Mouse (Mus musculus) stomach, postnatal 0 days (tissue): ENCODE measurements around the gene Rufy2. TPM values are rescaled to one million over a fixed set of nuclear protein-coding genes. Genes with fewer than 3 reads are reported as not detected.

Experiments used
- ATAC-seq: fragments of 200-750 bp; cut with Nextera tagmentation; 2 replicates; pipeline ENCODE4 v1.8.0; 2017; ENCODE audit not compliant: low FRiP score, low TSS enrichment
- DNase-seq: peaks from one replicate; pipeline ENCODE4 v3.0.0-alpha.2; 2016; ENCODE audit warnings: low spot score
- H3K27ac ChIP-seq: fragments of 300-500 bp; sonication (generic); replicated peaks from 2 replicates; pipeline ENCODE4 v1.5.1; 2014; ENCODE audit warnings: mild to moderate bottlenecking, control low read depth
- H3K27me3 ChIP-seq: fragments of 300-500 bp; sonication (generic); 2 replicates; pipeline ENCODE4 v1.6.1; 2014; ENCODE audit warnings: low read length; ENCODE audit not compliant: control insufficient read depth, insufficient read depth
- H3K36me3 ChIP-seq: fragments of 300-500 bp; sonication (generic); 2 replicates; pipeline ENCODE4 v1.6.1; 2014; ENCODE audit warnings: low read length, mixed read lengths; ENCODE audit not compliant: control insufficient read depth, insufficient read depth
- H3K4me1 ChIP-seq: fragments of 300-500 bp; sonication (generic); replicated peaks from 2 replicates; pipeline ENCODE4 v1.6.1; 2014; ENCODE audit warnings: antibody characterized with exemption; ENCODE audit not compliant: control insufficient read depth, insufficient read depth
- H3K4me2 ChIP-seq: fragments of 300-500 bp; sonication (generic); replicated peaks from 2 replicates; pipeline ENCODE4 v1.6.1; 2014; ENCODE audit warnings: low read depth, mild to moderate bottlenecking, control low read depth, moderate library complexity
- H3K4me3 ChIP-seq: fragments of 300-500 bp; sonication (generic); 2 replicates; pipeline ENCODE4 v1.5.1; 2014; ENCODE audit warnings: low read depth, low read length, control low read depth
- H3K9ac ChIP-seq: fragments of 300-500 bp; sonication (generic); 2 replicates; pipeline ENCODE4 v1.6.1; 2014; ENCODE audit warnings: mild to moderate bottlenecking, low read length, control low read depth, mixed read lengths
- H3K9me3 ChIP-seq: fragments of 300-500 bp; sonication (generic); 2 replicates; pipeline ENCODE4 v1.6.1; 2016; ENCODE audit warnings: low read length; ENCODE audit not compliant: control insufficient read depth
- CTCF ChIP-seq: IDR thresholded peaks from 2 replicates; pipeline ENCODE4 v1.5.1; 2016; ENCODE audit warnings: antibody characterized with exemption, low read depth, mild to moderate bottlenecking, moderate library complexity
- EP300 ChIP-seq: optimal IDR thresholded peaks from 2 replicates; pipeline ENCODE3; 2016; ENCODE audit warnings: antibody characterized with exemption
- WGBS: fragments of 180-500 bp; shearing (Covaris S2); extraction: QIAGEN DNeasy Blood & Tissue Kit; methylation state at CpG from one replicate; pipeline ENCODE4 v1.1.7; 2014; 5-methylcytosine and 5-hydroxymethylcytosine counted together
- polyA plus RNA-seq: library from polyadenylated mRNA; unstranded; fragments of >200 nt; fragmentation: Nextera tagmentation; extraction: Ambion mirVana; gene quantifications from 2 replicates; pipeline ENCODE4 v1.2.1, GENCODE M21; 2015

Gene Rufy2
- polyA plus RNA-seq, 1 experiment from 2014 or later, result 12.8 TPM

- Histone ChIP-seq H3K9me3 (no peaks in the 10 kb centered on the region), H3K4me2 (no peak overlapping the region), H3K4me3 (no peak overlapping the region), H3K4me1 (no peaks in the 10 kb centered on the region; the same call in 1 of the 2 replicates), H3K27ac (no peak overlapping the region), H3K36me3 (no peaks in the 10 kb centered on the region), H3K9ac (no peak overlapping the region), H3K27me3 (no peaks in the 10 kb centered on the region)
- TF ChIP-seq CTCF, result no peak
- TF ChIP-seq EP300, result no peak
- DNase-seq (no peak), ATAC-seq (no peak)
- 77% methylated on average over 7 of the region's 7 CpGs for WGBS
These were observed 83.3 kb downstream of the Rufy2 start for GRCm38 (mm10) chr10:63063365-63063764.

- Histone ChIP-seq H3K27me3 (no peaks in the 10 kb centered on the region), H3K4me1 (no peaks in the 10 kb centered on the region; the same call in 1 of the 2 replicates), H3K27ac (no peak overlapping the region), H3K36me3 (no peaks in the 10 kb centered on the region), H3K4me3 (no peak overlapping the region), H3K9me3 (no peaks in the 10 kb centered on the region), H3K9ac (no peak overlapping the region), H3K4me2 (no peak overlapping the region)
- TF ChIP-seq EP300 (no peak), CTCF (no peak)
- 81% methylated on average over 9 of the region's 9 CpGs for WGBS
- no peak for DNase-seq
- ATAC-seq, result no peak
These were observed 84.5 kb downstream of the Rufy2 start for GRCm38 (mm10) chr10:63064516-63064915.

GRCm38 (mm10) chr10:63065561-63065960, 85.5 kb downstream of the Rufy2 start:
- Histone ChIP-seq H3K4me2 (no peak overlapping the region), H3K9me3 (no peaks in the 10 kb centered on the region), H3K9ac (no peak overlapping the region), H3K27ac (no peak overlapping the region), H3K36me3 (no peaks in the 10 kb centered on the region), H3K4me1 (no peaks in the 10 kb centered on the region; the same call in 1 of the 2 replicates), H3K27me3 (no peaks in the 10 kb centered on the region), H3K4me3 (no peak overlapping the region)
- DNase-seq (no peak), ATAC-seq (no peak)
- TF ChIP-seq EP300, result no peak
- TF ChIP-seq CTCF, result no peak
- WGBS, result 63% methylated on average over 8 of the region's 8 CpGs

- H3K4me2 ChIP-seq, result no peak overlapping the region
- peak; percentile 93 for TF ChIP-seq CTCF
- TF ChIP-seq EP300, result no peak
- H3K27ac ChIP-seq, result no peak overlapping the region
- no peaks in the 10 kb centered on the region; the same call in 1 of the 2 replicates for H3K4me1 ChIP-seq
- ATAC-seq, result peak; percentile 83
- H3K27me3 ChIP-seq, result no peaks in the 10 kb centered on the region
- WGBS, result 7% methylated on average over 5 of the region's 5 CpGs
- H3K9me3 ChIP-seq, result no peaks in the 10 kb centered on the region
- no peak overlapping the region for H3K4me3 ChIP-seq
- peak; percentile 85 for DNase-seq
- no peaks in the 10 kb centered on the region for H3K36me3 ChIP-seq
- no peak overlapping the region for H3K9ac ChIP-seq
These were observed 86.0 kb downstream of the Rufy2 start for GRCm38 (mm10) chr10:63065988-63066387.

Other genes starting within 250 kb of the Rufy2 start
- gene Ccar1, start 187.9 kb upstream of the Rufy2 start, polyA plus RNA-seq, result 42.0 and 43.0 TPM in 2 replicates
- gene Tet1, start 71.2 kb upstream of the Rufy2 start, polyA plus RNA-seq, result 6.4 TPM in 2 replicates
- 14.7 and 16.5 TPM in 2 replicates for gene Slc25a16, start 59.6 kb upstream of the Rufy2 start, polyA plus RNA-seq
- 3.3 and 3.6 TPM in 2 replicates for gene Dna2, start 33.2 kb upstream of the Rufy2 start, polyA plus RNA-seq
- gene Hnrnph3, start 44.0 kb downstream of the Rufy2 start, polyA plus RNA-seq, result 24.9 and 26.4 TPM in 2 replicates
- 14.6 and 15.0 TPM in 2 replicates for gene Pbld2, start 44.1 kb downstream of the Rufy2 start, polyA plus RNA-seq
- 1.2 TPM in 2 replicates for gene Pbld1, start 79.9 kb downstream of the Rufy2 start, polyA plus RNA-seq
- 0.18 TPM in 1 of 2 replicates, not detected in the other for gene Atoh7, start 119.4 kb downstream of the Rufy2 start, polyA plus RNA-seq
- 0.10 and 0.12 TPM in 2 replicates for gene Mypn, start 223.7 kb downstream of the Rufy2 start, polyA plus RNA-seq